Mouse (Mus musculus) T-cell, adult 66 days (primary cell): ENCODE data around the gene Kcnj1. TPM values are rescaled to one million over a fixed set of nuclear protein-coding genes. Genes with fewer than 3 reads are reported as not detected.

ENCODE experiments used
- total RNA-seq, 2 experiments: library from RNA; stranded (reverse); gene quantifications; 3 replicates in 1 of 2; 4 replicates in 1 of 2; pipeline ENCODE4 v1.2.4; 2023

Kcnj1 gene
- total RNA-seq: not detected

DNA sequence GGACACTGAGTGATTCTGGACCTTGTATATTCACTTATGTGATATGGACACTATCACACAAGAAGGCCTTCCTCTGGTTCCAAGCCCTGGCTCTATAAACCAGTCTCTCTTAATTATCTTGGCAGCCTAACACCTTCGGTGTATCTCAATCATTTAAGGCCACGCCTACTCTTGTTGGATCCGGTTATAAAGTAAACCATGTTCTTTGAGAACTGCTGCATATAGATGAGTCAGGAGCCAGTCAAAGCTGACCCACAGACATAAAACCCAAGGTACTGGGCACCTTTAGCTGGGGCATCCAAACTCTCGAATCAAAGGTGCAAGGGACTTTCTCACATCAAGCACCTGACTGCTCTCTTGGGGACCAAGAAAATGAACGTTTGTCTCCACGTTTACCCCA lies at the start of gene Kcnj1:
Gene Kcnj1 (plus strand): TSS at position 292 of the 400 bp plus-strand sequence.

DNA sequence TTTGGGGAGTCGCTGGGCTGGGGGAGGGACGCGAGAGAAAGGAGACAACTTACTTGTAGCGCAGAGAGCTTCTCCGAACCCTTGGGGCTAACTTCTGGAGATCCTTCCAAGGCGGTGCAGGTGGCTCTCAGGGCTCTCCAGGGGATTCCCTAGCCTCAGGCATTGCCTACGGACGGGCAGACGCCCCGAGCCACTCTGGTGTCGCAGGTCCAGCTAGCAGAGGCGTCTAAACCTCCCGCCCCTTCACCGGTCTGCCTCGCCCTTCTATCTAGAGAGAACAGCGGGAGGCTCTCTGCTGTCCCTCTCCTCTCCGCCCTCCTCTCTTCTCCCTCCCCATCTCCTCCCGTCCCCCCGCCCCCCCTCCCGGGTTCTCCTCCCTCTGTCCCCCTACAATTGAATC lies 28.2 kb upstream of the Kcnj1 start, which contains the start of gene Kcnj5:
Gene Kcnj5 (minus strand): TSS at position 300 of the 400 bp plus-strand sequence.

Other genes starting within 250 kb of the Kcnj1 start
- gene Kcnj5, start 28.1 kb upstream of the Kcnj1 start, total RNA-seq: not detected
- 100 to 1,000 TPM; 107 to 117 TPM for gene Fli1, start 170.4 kb downstream of the Kcnj1 start, total RNA-seq